Mouse (Mus musculus) heart, postnatal 4 days (tissue): ENCODE data around the gene 4930535I16Rik. TPM values are rescaled to one million over a fixed set of nuclear protein-coding genes. Genes with fewer than 3 reads are reported as not detected.
A peak's percentile ranks its signal among the peaks of the same experiment; 100 is the strongest.

Source experiments
- DNase-seq: peaks from one replicate; pipeline ENCODE4 v3.0.0; 2021
- total RNA-seq, 2 experiments: library from RNA; stranded (reverse); gene quantifications; 2 replicates each; pipeline ENCODE4 v1.2.3; 2021

The 4930535I16Rik gene
- total RNA-seq, 2 experiments from 2014 or later, result not detected

- DNase-seq, result no peak
These were observed 12.6 kb downstream of the 4930535I16Rik start for GRCm38 (mm10) chr4:123905126-123905668.

- DNase-seq, result peak; percentile 100
These were observed 13.3 kb downstream of the 4930535I16Rik start, which contains the start of gene Mycbp for GRCm38 (mm10) chr4:123904333-123905125. Mycbp (plus strand) TSS chr4:123904832.

- DNase-seq, result no peak
These were observed 14.4 kb downstream of the 4930535I16Rik start for GRCm38 (mm10) chr4:123903432-123903831.

GRCm38 (mm10) chr4:123898696-123899095, 19.1 kb downstream of the 4930535I16Rik start:
- peak; percentile 72 for DNase-seq

- DNase-seq, result no peak
These were observed 23.5 kb downstream of the 4930535I16Rik start for GRCm38 (mm10) chr4:123894295-123894694.

GRCm38 (mm10) chr4:123893726-123894125, 24.1 kb downstream of the 4930535I16Rik start:
- DNase-seq, result no peak

Other genes starting within 250 kb of the 4930535I16Rik start
- gene Macf1, start 233.7 kb downstream of the 4930535I16Rik start, total RNA-seq, result 100 to 1,000 TPM; 431 to 441 TPM
- gene Ndufs5, start 199.8 kb downstream of the 4930535I16Rik start, total RNA-seq, result 100 to 1,000 TPM; 273 to 301 TPM
- gene Akirin1, start 167.7 kb downstream of the 4930535I16Rik start, total RNA-seq, result 10 to 100 TPM; 46.2 to 46.7 TPM
- under 1 TPM; 0.41 to 0.77 TPM for gene Rhbdl2, start 130.1 kb downstream of the 4930535I16Rik start, total RNA-seq
- not detected for gene 4933427I04Rik, start 58.3 kb downstream of the 4930535I16Rik start, total RNA-seq
- 10 to 100 TPM; 28.9 to 31.2 TPM for gene Mycbp, start 13.2 kb downstream of the 4930535I16Rik start, total RNA-seq
- gene Rragc, start 576 bp downstream of the 4930535I16Rik start, total RNA-seq, result 10 to 100 TPM; 50.8 to 52.6 TPM